Mouse (Mus musculus) kidney, adult 11 months (tissue): ENCODE results near the gene Ncor2.

Experiments used
- DNase-seq: peaks from one replicate; pipeline ENCODE4 v3.0.0; 2022

The Ncor2 gene

GRCm38 (mm10) chr5:125083674-125084073, 95.3 kb downstream of the Ncor2 start:
- no peak for DNase-seq

DNA sequence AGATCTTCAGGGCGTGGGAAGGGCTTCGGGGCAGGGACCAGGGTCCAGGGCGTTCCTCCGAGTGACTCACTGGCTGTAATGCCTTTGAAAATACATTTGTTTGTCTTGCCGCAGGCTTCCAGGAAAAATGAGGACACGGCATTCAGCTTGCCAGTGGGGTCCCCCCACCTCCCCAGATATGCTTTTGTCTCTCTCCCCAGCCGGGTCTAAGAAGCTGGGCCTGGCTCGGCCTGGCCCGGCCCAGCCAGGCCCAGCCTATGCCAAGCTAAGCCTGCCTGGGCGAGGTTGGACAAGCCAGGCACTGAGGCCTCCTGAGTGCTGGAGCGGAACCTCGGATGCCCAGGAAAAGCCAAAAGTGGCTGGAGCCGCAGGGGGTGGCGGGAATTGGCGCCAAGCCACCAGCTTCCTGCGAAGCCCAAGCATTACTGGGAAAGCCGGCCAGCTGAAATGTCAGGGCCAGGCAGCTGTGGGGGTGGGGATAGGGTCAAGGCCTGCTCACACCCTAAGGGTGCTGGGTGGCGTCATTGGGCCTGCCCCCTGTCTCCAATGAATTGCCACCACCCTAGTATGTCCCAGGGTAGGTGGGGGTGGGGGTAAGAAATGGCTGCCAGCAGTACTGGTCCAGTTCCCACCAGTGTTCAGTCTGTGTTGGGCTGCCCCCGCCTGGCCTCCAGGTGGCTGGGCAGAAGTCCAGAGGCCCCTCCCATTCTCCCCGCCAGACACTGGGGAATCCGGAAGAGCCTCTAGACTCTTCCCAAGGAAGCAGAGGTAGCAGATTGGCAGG, 97.5 kb downstream of the Ncor2 start:
- peak; percentile 97 for DNase-seq

DNA sequence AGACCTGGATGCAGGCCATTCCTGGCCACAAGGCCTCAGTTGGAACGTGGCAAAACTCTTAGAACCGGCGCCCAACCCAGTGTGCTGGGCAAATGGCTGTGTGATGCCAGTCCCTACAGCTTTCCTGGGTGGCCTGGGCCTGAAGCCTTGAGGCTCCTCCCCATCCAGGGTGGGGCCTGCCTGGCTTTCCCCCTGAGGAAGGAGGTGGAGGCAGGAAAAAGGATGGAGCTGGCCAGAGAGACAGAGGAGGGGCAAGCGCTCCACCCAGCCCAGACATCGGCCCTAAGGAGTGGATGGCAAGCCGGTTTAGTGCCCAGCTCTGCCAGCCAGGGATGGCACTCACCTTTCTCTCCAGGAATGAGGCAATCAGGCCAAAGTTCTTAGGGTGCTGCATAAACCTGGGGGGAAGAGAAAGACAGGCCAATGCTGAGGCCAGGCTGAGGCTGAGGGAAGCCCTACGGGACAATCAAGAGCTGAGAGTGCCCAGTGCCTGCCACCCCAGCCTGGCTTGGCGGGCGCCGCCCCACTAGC, 98.2 kb downstream of the Ncor2 start:
- peak; percentile 60 for DNase-seq

DNA sequence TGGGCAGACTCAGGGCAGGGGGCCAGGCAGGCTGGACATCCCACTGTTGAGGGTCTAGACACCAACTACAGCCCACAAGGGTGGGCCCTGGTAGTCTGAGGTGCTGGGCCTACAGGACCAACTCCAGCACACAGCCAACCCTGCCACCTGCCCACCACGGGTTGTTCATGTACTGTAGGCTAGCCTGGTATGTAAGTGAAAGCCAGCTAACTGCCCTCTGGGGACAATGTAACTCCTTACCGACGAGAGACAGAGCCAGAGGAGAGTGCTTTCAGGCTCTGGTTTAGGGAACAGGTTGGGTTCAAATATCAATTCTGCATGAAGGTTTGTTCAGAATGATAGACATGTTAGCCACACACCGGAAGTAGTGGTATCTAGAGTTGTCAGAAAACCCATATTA, 98.7 kb downstream of the Ncor2 start:
- no peak for DNase-seq

- DNase-seq: no peak
Measured at GRCm38 (mm10) chr5:125078220-125078619, 100.8 kb downstream of the Ncor2 start.

- no peak for DNase-seq
Measured at GRCm38 (mm10) chr5:125076183-125076582, 102.8 kb downstream of the Ncor2 start.

DNA sequence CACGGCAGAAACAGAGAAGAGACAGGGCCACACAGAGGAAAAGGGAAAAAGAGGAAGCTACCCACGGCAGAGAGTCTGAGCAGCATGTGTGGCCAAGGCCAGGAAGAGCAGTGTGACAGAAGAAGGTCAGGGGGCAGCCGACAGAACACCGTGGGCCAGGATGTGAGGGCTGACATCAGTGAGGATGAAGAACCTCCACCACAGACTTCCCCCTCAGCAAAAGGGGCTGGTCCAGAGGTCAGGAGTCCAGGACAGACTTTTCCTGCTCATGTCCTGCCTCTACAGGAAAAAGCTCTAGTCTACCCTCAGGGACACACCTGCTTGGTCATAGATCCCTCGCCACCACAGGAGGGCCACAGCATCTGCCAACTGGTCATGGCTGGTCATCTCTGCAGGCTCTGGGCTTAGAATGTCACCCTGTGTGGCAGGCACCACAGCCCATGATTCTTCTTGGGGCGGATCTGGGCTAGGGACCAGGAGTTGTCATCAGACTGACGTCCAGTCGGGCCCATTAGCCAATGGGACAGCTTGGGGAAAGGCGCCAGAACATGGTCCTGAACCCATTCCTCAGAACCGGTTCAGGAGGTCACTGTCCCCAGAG, 104.3 kb downstream of the Ncor2 start:
- peak; percentile 53 for DNase-seq

GRCm38 (mm10) chr5:125073896-125074295, 105.1 kb downstream of the Ncor2 start:
- no peak for DNase-seq

GRCm38 (mm10) chr5:125073335-125073734, 105.7 kb downstream of the Ncor2 start:
- DNase-seq: no peak

- DNase-seq: no peak
Measured at GRCm38 (mm10) chr5:125072425-125072824, 106.6 kb downstream of the Ncor2 start.

DNA sequence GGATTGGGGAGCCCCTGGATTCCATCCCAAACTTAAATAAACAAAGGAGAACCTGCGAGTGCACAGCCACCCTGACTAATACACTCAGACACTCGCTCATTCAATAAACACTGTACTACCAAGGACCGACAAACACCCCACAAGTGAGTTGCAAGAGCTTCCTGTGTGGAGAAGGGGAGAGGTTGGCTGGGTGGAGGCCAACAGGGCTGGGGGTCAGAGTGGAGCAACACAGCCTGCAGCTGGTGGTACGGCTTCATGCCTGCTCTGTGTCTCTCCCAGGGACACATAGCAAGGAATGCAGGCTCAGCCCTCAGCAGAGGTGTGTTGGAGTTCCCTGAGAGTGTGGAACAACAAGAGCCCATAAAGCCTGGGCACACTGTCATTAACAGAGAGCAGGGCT, 107.1 kb downstream of the Ncor2 start:
- DNase-seq: no peak

DNA sequence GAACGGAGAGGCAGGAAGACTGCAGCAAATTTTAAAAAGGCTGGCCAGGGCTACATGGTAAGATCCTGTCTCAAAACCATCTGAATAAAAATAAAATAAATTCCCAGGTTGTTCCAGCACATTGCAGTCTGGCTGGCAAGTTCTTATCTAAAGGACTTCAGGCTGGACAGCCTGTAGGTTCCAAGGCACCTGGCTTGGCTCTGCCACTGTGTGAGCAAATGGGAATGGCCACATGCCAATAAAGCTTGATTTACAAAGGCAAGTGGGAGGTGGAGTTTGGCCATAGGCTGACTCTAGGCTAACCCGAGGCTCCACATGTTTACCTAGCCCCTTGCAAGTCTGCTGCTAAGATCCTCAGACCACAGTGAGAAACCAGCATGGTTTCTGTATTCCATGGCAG, 108.6 kb downstream of the Ncor2 start:
- DNase-seq: peak; percentile 69

- DNase-seq: no peak
Measured at GRCm38 (mm10) chr5:125069916-125070315, 109.1 kb downstream of the Ncor2 start.

- DNase-seq: no peak
Measured at GRCm38 (mm10) chr5:125069426-125069825, 109.6 kb downstream of the Ncor2 start.

DNA sequence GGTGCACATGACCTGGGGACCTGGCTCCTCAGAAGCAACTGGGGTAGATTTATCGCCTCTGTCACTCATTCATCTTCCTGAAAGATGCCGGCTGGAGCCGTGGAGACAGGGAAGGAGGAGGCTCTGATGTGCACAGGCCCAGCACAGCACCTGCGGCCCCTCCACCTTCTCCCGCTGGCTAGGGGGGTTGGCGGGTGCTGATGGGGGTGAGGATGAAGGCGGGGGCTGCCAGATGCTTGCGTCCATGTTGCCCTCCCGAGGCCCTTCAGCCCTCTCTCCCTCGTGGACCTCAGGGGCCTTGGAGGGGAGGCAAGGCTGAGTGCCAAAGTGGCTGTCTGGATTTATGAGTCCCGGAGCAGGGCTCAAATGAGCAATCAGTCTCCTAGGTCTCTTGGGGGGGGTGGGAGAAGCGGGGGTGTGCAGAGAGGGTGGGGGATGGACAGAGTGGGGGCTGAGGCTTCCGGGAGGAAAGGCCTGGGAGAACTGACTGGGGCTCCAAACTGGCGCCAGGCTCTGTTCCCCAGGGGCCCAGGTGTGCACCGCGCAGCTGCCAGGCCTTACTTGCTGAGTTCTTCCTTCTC, 110.6 kb downstream of the Ncor2 start:
- no peak for DNase-seq

DNA sequence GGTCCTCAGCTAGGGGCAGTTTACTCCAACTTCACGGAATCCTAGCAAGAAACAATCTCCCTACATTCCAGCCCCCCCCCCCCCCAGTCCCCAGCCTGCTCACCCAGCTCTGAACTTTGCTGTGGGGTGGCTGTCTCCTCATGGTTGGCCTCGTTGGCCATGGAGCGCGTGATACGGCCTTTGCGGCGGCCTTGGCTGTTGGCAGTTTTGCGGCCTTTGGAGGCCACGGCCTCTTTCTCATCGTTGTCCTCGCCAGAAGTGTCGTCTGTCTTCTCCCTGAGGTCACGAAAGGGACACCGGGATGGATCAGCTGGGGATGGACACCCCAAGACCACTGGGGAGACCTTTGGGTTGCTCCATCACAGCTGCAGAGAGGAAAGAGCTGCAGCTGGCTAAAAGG, 111.3 kb downstream of the Ncor2 start:
- DNase-seq: no peak

DNA sequence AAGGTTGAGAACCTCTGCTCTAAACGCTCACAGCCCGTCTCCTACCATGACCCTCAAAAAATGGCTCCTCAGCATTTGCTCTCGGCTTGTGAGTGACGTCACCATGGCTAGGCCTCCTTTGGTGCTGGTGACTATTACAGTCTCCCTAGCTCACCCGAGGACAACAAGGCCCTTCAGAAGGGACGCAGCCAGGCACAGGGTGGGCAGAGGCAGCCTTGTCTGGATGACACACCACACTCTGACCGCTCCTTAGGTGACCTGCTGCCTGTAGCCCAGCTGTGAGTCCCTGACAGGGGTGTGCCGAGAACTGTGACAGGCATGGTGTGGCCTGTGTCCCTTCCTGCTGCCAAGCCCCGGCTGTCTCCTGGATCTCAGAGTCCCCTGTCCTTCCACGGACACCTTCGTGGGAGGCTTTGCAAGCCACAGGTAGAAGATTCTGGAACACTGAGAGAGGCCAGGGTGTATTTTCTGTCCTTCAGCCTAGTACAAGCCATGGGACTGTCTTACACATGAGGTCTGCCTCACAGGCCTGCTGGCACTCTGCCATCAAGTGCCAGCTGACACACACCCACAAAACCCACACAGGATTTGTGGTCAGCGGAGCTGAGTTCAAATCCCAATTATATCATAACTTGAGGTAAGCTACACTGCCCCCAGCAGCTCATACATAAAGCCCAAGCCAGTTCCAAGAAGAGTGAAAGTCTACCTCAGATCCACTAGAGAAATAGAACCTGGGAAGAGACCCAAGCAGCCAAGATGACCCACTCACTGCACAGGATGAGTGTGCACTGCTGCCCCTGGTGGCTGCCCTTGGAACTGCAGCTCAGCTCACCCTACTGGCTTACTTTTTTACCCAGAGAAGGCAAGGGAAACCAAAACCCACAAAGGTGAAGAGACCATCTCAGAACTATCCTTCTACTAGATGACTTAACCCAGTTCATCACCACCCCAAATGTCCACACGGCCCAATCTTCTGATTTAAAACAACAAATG, 112.2 kb downstream of the Ncor2 start:
- DNase-seq: peak; percentile 72

DNA sequence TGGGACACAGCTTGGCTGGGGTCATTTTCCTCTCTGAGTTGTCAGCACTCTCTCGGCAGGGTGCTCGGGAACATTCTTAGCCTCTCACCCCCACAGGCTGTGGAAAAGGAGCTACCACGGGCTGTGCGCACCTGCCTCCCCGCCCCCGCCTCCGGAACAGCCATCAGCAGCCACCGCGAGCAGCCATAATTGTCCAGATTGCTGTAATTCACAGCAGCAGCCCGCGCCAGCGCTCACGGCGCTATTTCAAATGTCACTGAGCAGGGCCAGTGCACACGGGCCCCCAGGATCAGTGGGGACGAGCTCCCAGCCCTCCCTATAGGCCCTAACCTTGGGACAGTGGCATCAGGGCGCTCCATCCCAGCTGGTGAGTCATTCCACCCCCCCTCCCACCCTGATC, 116.0 kb downstream of the Ncor2 start:
- no peak for DNase-seq

DNA sequence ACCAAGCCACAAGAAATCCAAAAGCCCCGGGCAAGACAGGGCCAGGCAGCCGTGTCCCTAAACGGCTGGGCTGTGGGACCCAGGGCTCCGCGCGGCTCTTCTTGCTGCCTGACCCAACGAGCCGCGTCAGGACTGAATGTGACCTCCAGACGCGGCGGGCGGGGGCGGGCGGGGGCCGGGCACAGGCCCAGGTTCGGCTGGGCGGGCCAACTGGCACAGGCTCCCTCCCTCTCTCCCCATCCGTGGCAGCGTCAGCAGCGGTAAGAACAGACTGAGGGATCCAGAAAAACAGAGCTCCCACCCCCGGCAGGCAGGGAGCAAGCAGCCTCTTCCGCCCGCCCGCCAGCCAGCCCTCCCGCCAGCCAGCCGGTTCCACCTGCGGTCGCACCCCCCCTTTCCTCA, 120.8 kb downstream of the Ncor2 start:
- DNase-seq: peak; percentile 84

GRCm38 (mm10) chr5:125057555-125058266, 121.3 kb downstream of the Ncor2 start:
- no peak for DNase-seq

DNA sequence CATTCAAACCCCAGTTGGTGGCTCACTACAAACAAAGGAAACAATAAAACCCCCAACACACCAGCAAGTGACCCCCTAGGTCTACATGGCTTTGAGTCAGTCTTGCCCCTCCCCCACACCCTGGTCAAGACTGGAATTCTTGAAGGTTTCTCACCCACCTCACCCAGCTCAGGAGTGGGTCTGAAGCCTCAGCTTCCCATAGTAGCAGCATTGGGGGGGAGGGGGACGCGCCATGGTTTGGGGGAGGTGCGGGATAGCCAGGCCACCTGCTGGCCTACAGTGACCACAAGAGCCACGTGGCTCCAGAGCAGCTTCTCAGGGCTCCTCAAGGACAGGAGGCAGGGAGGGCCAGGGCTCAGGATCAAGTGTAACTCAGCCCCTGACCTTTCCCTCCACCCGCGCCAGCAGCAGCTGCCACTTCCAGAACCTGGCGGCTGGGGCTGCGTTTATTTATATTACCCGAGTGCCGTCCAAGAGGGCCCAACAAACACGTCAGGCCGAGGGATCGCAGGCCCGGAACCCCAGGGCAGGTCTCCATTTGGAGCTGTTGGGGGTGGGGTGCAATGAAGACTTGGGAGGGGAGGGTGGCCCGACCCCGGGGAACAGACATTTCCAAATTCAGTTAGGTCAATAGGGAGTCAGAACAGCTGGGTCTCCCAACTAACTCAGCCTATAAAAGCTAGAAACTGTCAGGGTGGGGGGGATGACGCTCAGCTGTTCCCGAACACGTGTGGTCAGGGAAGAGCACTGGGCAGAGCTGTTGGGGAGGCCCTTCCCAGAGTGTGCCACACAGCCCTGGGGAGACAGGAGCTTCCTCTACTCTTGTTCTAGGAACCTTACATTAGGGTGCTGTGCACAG, 122.1 kb downstream of the Ncor2 start:
- peak; percentile 76 for DNase-seq
